Mouse (Mus musculus): Measurements from ENCODE around the gene Fbxo3. TPM values are rescaled to one million over a fixed set of nuclear protein-coding genes. Genes with fewer than 3 reads are reported as not detected.
"Not testable (repeated sequence)": the region's sequence is repeated elsewhere in the genome, so short reads cannot be mapped to it uniquely, and the experiment has no call there.

Gene Fbxo3
- 10 to 100 TPM; 55.3 to 56.7 TPM for total RNA-seq (2021)

- intact Hi-C loops (cut with DNase I), result loop anchor here (10.0 kb wide), 1 partner anchor 467 kb away; the partner anchor contains the start of gene Hipk3
- DNase-seq, result peak; percentile 82 to 85
These were observed at the start of gene Fbxo3 for GRCm38 (mm10) chr2:104027458-104028138. Fbxo3 (plus strand) TSS chr2:104027721.

- intact Hi-C loops (cut with DNase I), result loop anchor here (1.0 kb wide), 1 partner anchor 110 kb away; no protein-coding TSS in a partner anchor
- peak; percentile 83 to 86 for DNase-seq
These were observed 45.3 kb upstream of the Fbxo3 start for GRCm38 (mm10) chr2:103982250-103982649.

GRCm38 (mm10) chr2:103983146-103983545, 44.4 kb upstream of the Fbxo3 start:
- DNase-seq, result no peak
- intact Hi-C loops (cut with DNase I), result no loop called here

GRCm38 (mm10) chr2:103987595-103987994, 39.9 kb upstream of the Fbxo3 start:
- intact Hi-C loops (cut with DNase I); DNase-seq: not testable (repeated sequence)

- DNase-seq, result no peak
- intact Hi-C loops (cut with DNase I), result no loop called here
These were observed 37.8 kb upstream of the Fbxo3 start for GRCm38 (mm10) chr2:103989724-103990123.

GRCm38 (mm10) chr2:103991303-103991702, 36.2 kb upstream of the Fbxo3 start:
- no peak for DNase-seq
- intact Hi-C loops (cut with DNase I), result no loop called here

- DNase-seq, result no peak
- intact Hi-C loops (cut with DNase I), result no loop called here
These were observed 35.4 kb upstream of the Fbxo3 start for GRCm38 (mm10) chr2:103992162-103992561.

- intact Hi-C loops (cut with DNase I), result no loop called here
These were observed 34.7 kb upstream of the Fbxo3 start for GRCm38 (mm10) chr2:103992618-103993332.

GRCm38 (mm10) chr2:104001076-104001475, 26.4 kb upstream of the Fbxo3 start:
- no peak for DNase-seq
- intact Hi-C loops (cut with DNase I), result no loop called here

More at GRCm38 (mm10) chr2:103992618-103993332, 34.7 kb upstream of the Fbxo3 start:
- DNase-seq, result no peak

- intact Hi-C loops (cut with DNase I), result loop anchor here (1.0 kb wide), 1 partner anchor 130 kb away; no protein-coding TSS in a partner anchor
- DNase-seq, result no peak
These were observed 25.7 kb upstream of the Fbxo3 start for GRCm38 (mm10) chr2:104001861-104002260.

GRCm38 (mm10) chr2:104002711-104003413, 24.7 kb upstream of the Fbxo3 start:
- peak; percentile 19 to 51 for DNase-seq
- intact Hi-C loops (cut with DNase I), result loop anchor here (1.0 kb wide), 1 partner anchor 131 kb away; no protein-coding TSS in a partner anchor

GRCm38 (mm10) chr2:104007793-104008519, 19.6 kb upstream of the Fbxo3 start:
- intact Hi-C loops (cut with DNase I), result no loop called here
- DNase-seq, result no peak

GRCm38 (mm10) chr2:104008853-104009252, 18.7 kb upstream of the Fbxo3 start:
- intact Hi-C loops (cut with DNase I); DNase-seq: not testable (repeated sequence)

GRCm38 (mm10) chr2:104023096-104023495, 4.4 kb upstream of the Fbxo3 start:
- DNase-seq, result no peak
- intact Hi-C loops (cut with DNase I), result loop anchor here (10.0 kb wide), 1 partner anchor 472 kb away; the partner anchor contains the start of gene Hipk3

GRCm38 (mm10) chr2:104024656-104025055, 2.9 kb upstream of the Fbxo3 start:
- DNase-seq, result no peak
- intact Hi-C loops (cut with DNase I), result loop anchor here (10.0 kb wide), 1 partner anchor 470 kb away; the partner anchor contains the start of gene Hipk3

GRCm38 (mm10) chr2:104028139-104028723, 710 bp downstream of the Fbxo3 start, which contains the start of gene 4931422A03Rik:
4931422A03Rik (minus strand) TSS chr2:104028361.
- DNase-seq, result no peak
- intact Hi-C loops (cut with DNase I), result loop anchor here (10.0 kb wide), 1 partner anchor 467 kb away; the partner anchor contains the start of gene Hipk3

- intact Hi-C loops (cut with DNase I), result loop anchor here (10.0 kb wide), 1 partner anchor 466 kb away; the partner anchor contains the start of gene Hipk3
- no peak for DNase-seq
These were observed 1.6 kb downstream of the Fbxo3 start for GRCm38 (mm10) chr2:104029074-104029473.

GRCm38 (mm10) chr2:104030381-104030780, 2.9 kb downstream of the Fbxo3 start:
- intact Hi-C loops (cut with DNase I), result loop anchor here (10.0 kb wide), 1 partner anchor 554 kb away; no protein-coding TSS in a partner anchor

GRCm38 (mm10) chr2:104032056-104032455, 4.5 kb downstream of the Fbxo3 start:
- intact Hi-C loops (cut with DNase I), result loop anchor here (10.0 kb wide), 1 partner anchor 553 kb away; no protein-coding TSS in a partner anchor
- DNase-seq, result no peak

More at GRCm38 (mm10) chr2:104030381-104030780, 2.9 kb downstream of the Fbxo3 start:
- no peak for DNase-seq
